Mouse (Mus musculus) embryonic facial prominence, embryonic 10.5 days (tissue): Measurements from ENCODE around the gene Krtap29-1. TPM values are rescaled to one million over a fixed set of nuclear protein-coding genes. Genes with fewer than 3 reads are reported as not detected.
A peak's percentile ranks its signal among the peaks of the same experiment; 100 is the strongest.

Source experiments
- DNase-seq: peaks from one replicate; pipeline ENCODE4 v3.0.0-alpha.2; 2017; ENCODE audit warnings: low spot score
- H3K27ac ChIP-seq: fragments of 300-500 bp; sonication (generic); replicated peaks from 2 replicates; pipeline ENCODE4 v1.5.1; 2016; ENCODE audit warnings: mild to moderate bottlenecking
- H3K27me3 ChIP-seq: fragments of 300-500 bp; sonication (generic); replicated peaks from 2 replicates; pipeline ENCODE4 v1.6.1; 2016; ENCODE audit warnings: low read depth, mild to moderate bottlenecking; ENCODE audit not compliant: poor library complexity, severe bottlenecking
- H3K36me3 ChIP-seq: fragments of 300-500 bp; sonication (generic); replicated peaks from 2 replicates; pipeline ENCODE4 v1.6.1; 2016; ENCODE audit warnings: mild to moderate bottlenecking, moderate library complexity
- H3K4me1 ChIP-seq: fragments of 300-500 bp; sonication (generic); 2 replicates; pipeline ENCODE4 v1.6.1; 2016
- H3K4me3 ChIP-seq: fragments of 300-500 bp; sonication (generic); 2 replicates; pipeline ENCODE4 v1.5.1; 2016; ENCODE audit warnings: mild to moderate bottlenecking, moderate library complexity
- H3K9me3 ChIP-seq: fragments of 300-500 bp; sonication (generic); 2 replicates; pipeline ENCODE4 v1.6.1; 2016; ENCODE audit warnings: mild to moderate bottlenecking
- WGBS: fragments of 180-500 bp; shearing (Covaris S2); methylation state at CpG from one replicate; pipeline ENCODE4 v1.1.7; 2016; 5-methylcytosine and 5-hydroxymethylcytosine counted together
- polyA plus RNA-seq: library from polyadenylated mRNA; unstranded; fragments of >200 nt; fragmentation: Nextera tagmentation; extraction: Ambion mirVana; gene quantifications from 2 replicates; pipeline ENCODE4 v1.2.1, GENCODE M21; 2016

The Krtap29-1 gene
- not detected in 2 replicates for polyA plus RNA-seq

DNA sequence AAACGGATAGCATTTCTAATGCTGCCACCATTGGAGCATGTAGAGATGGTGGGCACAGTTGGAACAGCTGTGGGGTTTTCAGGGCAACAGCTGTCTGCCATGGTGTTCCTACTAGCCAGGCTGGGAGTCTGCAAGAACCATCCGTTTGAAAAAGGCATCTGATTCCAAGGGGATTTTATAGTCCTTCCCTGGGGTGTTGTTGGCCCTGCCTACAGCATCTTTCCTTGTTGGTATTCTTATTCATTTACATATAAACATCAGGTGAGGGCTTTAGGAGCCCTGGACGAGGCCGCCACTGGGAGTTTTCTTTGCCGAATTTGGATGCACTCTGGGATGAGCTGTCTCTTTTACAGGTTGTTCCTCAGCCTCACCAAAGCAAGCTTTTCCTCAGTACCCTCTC, at the start of gene Krtap29-1:
Gene Krtap29-1, minus strand, starts transcription at position 101 of the 400 bp plus-strand sequence.
- no peaks in the 10 kb centered on the region for H3K36me3 ChIP-seq
- no peaks in the 10 kb centered on the region for H3K4me1 ChIP-seq
- H3K27ac ChIP-seq = no peak within 1 kb of the TSS
- no peaks in the 10 kb centered on the region for H3K9me3 ChIP-seq
- H3K4me3 ChIP-seq = no peak within 1 kb of the TSS
- 81% methylated on average over 5 of the region's 5 CpGs for WGBS
- DNase-seq = no peak
- H3K27me3 ChIP-seq = no peaks in the 10 kb centered on the region

DNA sequence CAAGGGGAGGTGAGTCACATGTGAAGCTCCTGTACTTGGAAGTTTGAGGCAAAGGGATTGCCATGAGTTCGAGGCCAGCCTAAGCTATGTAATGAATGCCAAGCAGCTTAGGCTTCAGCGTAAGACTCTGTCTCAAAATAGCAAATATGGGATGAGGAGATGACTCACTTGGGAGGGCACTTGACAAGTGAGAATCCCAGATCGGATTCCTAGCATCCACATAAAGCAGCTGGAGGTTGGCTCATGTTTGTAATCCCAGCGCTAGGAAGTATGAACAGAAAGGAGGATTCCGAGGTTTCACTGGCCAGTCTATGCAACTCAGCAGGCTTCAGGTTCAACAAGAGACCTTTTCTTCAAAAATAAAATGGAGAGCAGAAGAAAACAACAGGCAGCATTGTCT, 42.6 kb upstream of the Krtap29-1 start:
- DNase-seq = no peak
- no peak overlapping the region for H3K27ac ChIP-seq
- no peaks in the 10 kb centered on the region for H3K4me1 ChIP-seq
- no peaks in the 10 kb centered on the region for H3K9me3 ChIP-seq
- H3K36me3 ChIP-seq = no peaks in the 10 kb centered on the region
- H3K4me3 ChIP-seq = no peak overlapping the region
- no peaks in the 10 kb centered on the region for H3K27me3 ChIP-seq
- WGBS = 83% methylated on average over 5 of the region's 5 CpGs

DNA sequence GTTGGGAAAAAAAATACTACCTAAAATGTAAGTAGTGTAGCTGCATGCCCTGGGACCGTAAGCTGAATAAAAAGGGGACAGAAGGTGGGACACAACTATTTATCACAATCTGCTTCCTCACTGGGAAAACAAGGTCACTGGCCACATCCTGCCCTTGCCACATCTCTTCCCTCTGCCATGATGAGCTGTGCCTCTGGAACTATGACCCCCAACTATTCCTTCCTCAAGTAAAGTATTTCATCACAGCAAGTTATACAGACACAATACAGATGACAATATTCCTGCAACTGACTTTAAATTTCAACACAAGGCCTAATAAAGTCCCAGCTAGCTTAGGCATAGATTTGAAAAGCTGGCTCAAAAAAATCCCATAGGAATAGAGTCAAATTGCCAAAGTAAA, 40.6 kb upstream of the Krtap29-1 start:
- Histone ChIP-seq H3K4me3 (no peak overlapping the region), H3K9me3 (no peaks in the 10 kb centered on the region), H3K4me1 (no peaks in the 10 kb centered on the region), H3K27me3 (no peaks in the 10 kb centered on the region), H3K27ac (no peak overlapping the region), H3K36me3 (no peaks in the 10 kb centered on the region)
- no peak for DNase-seq
- WGBS = 95% methylated on average over 1 of the region's 1 CpGs

DNA sequence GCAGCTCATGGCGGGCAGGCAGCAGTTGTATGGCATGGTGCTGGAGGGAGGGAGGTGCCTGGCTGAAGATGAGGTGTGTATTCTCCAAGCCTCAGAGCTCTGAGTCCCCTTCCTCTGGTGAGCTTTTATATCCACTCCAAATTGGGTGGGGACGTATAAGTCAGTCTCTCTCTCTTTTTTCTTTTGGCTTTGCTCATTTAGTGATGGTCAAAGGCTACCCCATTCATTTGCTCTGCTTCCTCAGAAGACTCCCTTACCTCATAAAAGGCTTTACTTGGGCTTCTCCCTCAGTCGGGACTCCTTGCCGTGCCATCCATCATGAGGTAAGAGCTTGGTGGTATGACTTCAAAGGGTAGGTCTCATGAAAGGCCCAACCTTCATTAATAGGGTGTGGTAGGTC, 37.3 kb upstream of the Krtap29-1 start, which contains the start of gene Krt33a:
Gene Krt33a, minus strand, starts transcription at position 101 of the 400 bp plus-strand sequence.
- no peaks in the 10 kb centered on the region for H3K27me3 ChIP-seq
- no peaks in the 10 kb centered on the region for H3K36me3 ChIP-seq
- WGBS = 89% methylated on average over 4 of the region's 4 CpGs
- H3K9me3 ChIP-seq = no peaks in the 10 kb centered on the region
- no peak for DNase-seq
- no peak within 1 kb of the TSS for H3K4me3 ChIP-seq
- no peaks in the 10 kb centered on the region for H3K4me1 ChIP-seq
- no peak within 1 kb of the TSS for H3K27ac ChIP-seq

DNA sequence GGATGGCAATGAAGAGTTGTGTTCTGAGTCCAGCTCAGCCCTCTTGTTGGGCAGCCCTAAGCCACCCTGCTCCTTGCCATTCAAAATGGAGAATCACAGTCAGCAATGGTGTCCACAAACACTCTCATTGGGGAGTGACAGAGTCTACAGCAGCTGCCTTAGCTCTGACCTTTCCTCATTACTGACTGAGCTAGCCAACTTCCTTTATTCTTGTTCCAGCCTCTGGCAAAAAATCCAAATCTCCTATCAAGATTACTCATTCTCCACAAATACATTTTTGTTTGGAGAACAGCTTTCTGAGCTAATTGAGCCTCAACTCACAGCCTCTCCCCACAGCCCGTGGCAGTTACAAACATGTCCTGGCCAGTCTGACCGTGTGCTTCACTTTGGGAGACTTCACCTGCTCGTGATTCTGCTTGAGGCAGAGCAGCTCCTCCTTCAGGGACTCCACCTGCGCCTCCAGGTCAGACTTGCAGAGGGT, 34.9 kb upstream of the Krtap29-1 start:
- no peak for DNase-seq

DNA sequence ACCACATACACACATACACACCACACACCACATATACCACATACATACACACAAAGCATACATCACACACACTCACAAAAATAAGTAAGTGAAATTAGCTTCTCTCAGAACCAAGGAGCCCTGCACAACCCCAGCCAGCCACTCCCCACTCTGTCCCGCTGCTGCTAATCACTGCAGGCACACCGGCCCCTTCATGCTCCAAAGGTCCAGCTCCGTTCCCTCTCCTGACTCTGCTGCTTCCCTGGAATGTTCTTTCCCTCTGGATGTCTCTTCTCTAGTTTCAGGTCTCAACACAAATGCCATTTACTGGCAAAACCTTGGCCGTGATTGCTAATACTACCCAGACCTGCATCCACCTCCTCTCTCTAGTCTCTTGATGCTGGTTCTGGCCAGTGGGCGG, 31.8 kb upstream of the Krtap29-1 start:
- no peak for DNase-seq
- H3K4me3 ChIP-seq = no peak overlapping the region
- H3K27me3 ChIP-seq = no peaks in the 10 kb centered on the region
- no peaks in the 10 kb centered on the region for H3K36me3 ChIP-seq
- 82% methylated on average over 5 of the region's 5 CpGs for WGBS
- no peak overlapping the region for H3K27ac ChIP-seq
- H3K4me1 ChIP-seq = no peaks in the 10 kb centered on the region
- H3K9me3 ChIP-seq = no peaks in the 10 kb centered on the region

More for the DNA sequence above, 34.9 kb upstream of the Krtap29-1 start:
- 73% methylated on average over 4 of the region's 4 CpGs for WGBS
- Histone ChIP-seq H3K36me3 (no peaks in the 10 kb centered on the region), H3K4me3 (no peak overlapping the region), H3K27me3 (no peaks in the 10 kb centered on the region), H3K4me1 (no peaks in the 10 kb centered on the region), H3K27ac (no peak overlapping the region), H3K9me3 (no peaks in the 10 kb centered on the region)

DNA sequence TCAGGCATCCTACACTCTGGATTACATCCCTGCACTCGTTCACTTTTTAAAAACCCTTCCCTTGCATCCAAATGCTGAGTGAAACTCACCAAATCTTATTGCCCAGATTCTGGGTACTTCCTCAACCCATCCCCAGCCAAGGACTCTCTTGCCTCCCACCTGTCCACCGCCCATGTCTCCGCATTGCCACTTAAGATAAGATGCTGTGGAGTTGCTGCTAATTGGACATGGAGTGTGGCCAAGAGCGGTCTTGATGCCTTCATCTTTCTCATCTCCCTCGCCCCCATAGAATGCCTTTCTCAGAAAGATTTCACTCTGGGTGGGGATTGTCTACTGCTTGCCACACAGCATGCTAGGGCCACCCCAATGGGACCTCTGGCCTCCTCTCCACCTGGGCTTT, 29.5 kb upstream of the Krtap29-1 start:
- H3K27ac ChIP-seq = no peak overlapping the region
- no peak overlapping the region for H3K4me3 ChIP-seq
- no peaks in the 10 kb centered on the region for H3K27me3 ChIP-seq
- no peaks in the 10 kb centered on the region for H3K9me3 ChIP-seq
- DNase-seq = no peak
- H3K4me1 ChIP-seq = no peaks in the 10 kb centered on the region
- 89% methylated on average over 5 of the region's 5 CpGs for WGBS
- no peaks in the 10 kb centered on the region for H3K36me3 ChIP-seq

DNA sequence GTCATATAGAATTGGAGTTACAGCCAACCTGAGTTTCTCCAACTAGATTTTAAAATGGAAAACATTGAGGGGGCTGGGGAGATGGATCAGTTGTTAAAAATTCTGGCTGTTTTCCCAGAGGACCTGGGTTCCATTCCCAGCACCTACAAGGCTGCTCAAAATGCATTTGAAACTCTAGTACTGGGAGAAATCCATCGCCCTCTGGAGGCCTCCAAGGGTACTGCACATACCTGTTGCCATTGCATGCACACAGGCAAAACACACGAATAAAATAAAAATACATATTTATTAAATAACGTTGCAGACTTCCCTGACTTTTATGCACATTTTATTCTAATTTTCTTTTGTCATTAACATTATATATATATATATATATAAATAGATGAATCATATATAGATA, 27.8 kb upstream of the Krtap29-1 start:
- no peak for DNase-seq
- H3K4me3 ChIP-seq = no peak overlapping the region
- no peaks in the 10 kb centered on the region for H3K4me1 ChIP-seq
- H3K27me3 ChIP-seq = no peaks in the 10 kb centered on the region
- WGBS = 54% methylated on average over 3 of the region's 3 CpGs
- H3K9me3 ChIP-seq = no peaks in the 10 kb centered on the region
- no peaks in the 10 kb centered on the region for H3K36me3 ChIP-seq
- H3K27ac ChIP-seq = no peak overlapping the region

DNA sequence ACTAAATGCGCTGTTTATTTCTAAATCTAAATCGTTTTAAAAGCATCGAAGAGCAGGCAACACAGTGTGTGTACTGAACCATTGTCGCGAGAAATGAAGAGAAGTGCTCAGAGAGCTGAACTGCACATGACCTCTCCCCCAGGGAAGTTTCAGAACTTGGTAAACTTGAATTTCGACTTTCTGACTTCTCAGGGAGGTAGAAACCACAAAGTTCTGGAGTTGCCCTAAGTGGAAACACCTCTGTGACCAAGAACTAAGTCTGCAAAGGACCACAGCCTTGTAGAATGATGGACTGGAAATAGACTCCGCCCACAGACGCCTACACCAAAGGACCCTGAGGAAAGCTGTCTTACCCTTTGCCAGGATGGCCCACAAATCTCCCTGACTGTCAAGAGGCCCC, 27.1 kb upstream of the Krtap29-1 start:
- 86% methylated on average over 8 of the region's 8 CpGs for WGBS
- Histone ChIP-seq H3K27ac (no peak overlapping the region), H3K36me3 (no peaks in the 10 kb centered on the region), H3K9me3 (no peaks in the 10 kb centered on the region), H3K4me3 (no peak overlapping the region), H3K27me3 (no peaks in the 10 kb centered on the region), H3K4me1 (no peaks in the 10 kb centered on the region)
- no peak for DNase-seq

DNA sequence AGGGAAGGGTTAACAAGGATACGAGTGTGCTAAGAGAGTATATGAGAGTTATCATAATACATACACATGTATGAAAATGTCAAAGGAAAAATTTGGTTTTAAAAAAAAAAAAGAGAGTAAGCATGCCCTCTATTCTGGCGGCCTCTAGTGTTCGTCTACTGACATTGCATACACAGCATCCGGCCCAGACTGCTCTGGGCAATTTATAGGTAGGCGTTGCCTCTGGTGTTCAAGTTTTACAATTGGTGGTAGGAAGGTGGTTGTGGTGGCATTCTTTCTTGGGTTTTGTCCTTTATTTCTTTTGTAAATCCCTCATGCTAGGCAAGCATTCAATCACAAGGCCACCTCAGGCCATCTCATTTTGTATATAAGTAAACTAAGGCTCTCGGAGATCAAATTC, 26.0 kb upstream of the Krtap29-1 start:
- H3K4me1 ChIP-seq = no peaks in the 10 kb centered on the region
- no peak overlapping the region for H3K27ac ChIP-seq
- H3K36me3 ChIP-seq = no peaks in the 10 kb centered on the region
- WGBS = 31% methylated on average over 6 of the region's 6 CpGs
- peak; percentile 43 for DNase-seq
- no peaks in the 10 kb centered on the region for H3K27me3 ChIP-seq
- H3K4me3 ChIP-seq = no peak overlapping the region
- no peaks in the 10 kb centered on the region for H3K9me3 ChIP-seq

DNA sequence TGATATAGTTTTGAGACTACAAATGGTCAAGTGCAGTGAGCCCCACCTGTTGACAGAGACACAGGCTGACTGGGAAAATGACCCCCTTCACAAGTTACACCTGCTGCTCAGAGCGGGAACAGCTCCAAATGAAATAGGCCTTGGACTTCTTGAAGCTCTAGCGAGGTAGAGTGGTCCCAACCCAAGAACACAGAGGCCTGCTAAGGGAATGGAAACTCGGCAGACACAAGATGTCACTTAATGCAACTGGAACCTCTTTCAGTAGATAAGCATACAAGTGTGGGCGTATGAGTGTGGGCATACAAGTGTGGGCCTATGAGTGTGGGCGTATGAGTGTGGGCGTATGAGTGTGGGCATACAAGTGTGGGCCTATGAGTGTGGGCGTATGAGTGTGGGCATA, 20.2 kb upstream of the Krtap29-1 start:
- DNase-seq = no peak
- Histone ChIP-seq H3K9me3 (no peaks in the 10 kb centered on the region), H3K4me3 (no peak overlapping the region), H3K27me3 (peaks cover 8% of the 10 kb centered on the region), H3K36me3 (no peaks in the 10 kb centered on the region), H3K4me1 (no peaks in the 10 kb centered on the region), H3K27ac (no peak overlapping the region)
- WGBS = 94% methylated on average over 7 of the region's 7 CpGs

DNA sequence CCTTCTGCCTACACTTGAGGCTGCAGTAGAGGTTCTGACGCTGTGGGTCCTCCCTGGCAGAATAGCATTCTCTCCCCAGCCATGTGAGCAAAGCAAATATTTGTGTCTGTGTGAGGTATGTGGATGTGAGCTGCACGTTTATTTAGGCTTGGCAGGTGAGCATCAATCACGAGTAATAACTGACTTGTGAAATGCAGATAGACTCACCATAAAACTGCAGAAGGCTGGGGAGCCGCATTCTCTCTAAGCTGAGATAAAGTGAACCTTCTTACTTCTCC, 15.5 kb upstream of the Krtap29-1 start:
- 73% methylated on average over 4 of the region's 4 CpGs for WGBS
- H3K4me3 ChIP-seq = no peak overlapping the region
- no peaks in the 10 kb centered on the region for H3K36me3 ChIP-seq
- H3K9me3 ChIP-seq = no peaks in the 10 kb centered on the region
- no peak for DNase-seq
- H3K27ac ChIP-seq = no peak overlapping the region
- peaks cover 6% of the 10 kb centered on the region for H3K4me1 ChIP-seq
- H3K27me3 ChIP-seq = peaks cover 26% of the 10 kb centered on the region

DNA sequence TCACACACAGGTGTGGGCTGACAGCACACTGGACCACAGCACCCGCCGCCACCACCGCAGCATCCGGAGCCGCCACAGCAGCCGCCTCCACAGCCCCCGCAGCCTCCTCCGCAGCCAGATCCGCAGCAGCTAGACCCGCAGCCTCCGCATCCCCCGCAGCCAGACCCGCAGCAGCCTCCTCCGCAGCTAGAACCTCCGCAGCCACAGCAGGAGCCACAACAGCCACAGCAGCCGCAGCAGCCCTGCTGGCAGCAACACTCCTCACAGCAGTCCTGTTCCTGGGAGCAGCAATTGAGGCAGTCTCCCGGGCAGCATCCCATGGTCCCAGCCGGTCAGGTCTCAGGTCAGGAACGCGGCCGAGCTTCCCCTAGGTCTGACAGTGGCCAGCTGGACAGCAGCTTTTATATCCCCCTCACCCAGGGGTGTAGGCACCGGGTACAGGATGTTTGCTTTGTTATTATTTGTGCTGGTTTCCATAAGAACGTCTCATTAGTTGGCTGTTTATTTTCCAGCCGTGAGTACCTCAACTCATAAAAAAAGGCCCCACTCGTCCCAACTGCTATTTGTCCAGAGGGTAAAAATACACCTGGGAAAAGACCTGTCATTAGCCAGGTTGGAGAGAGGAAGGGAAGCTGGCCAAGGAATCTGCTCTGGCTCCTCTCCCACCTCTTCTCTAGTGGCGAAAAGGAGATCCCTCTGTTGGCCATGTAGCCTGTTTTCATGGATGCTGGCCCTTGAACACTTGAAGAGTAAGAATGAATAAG, 14.9 kb upstream of the Krtap29-1 start, which contains the start of gene Krtap17-1:
Gene Krtap17-1, minus strand, starts transcription at position 375 of the 764 bp plus-strand sequence.
- WGBS = 28% methylated on average over 26 of the region's 26 CpGs
- Histone ChIP-seq H3K4me1 (peaks cover 6% of the 10 kb centered on the region), H3K9me3 (no peaks in the 10 kb centered on the region), H3K27ac (no peak within 1 kb of the TSS), H3K4me3 (peak within 1 kb of the TSS; percentile 34), H3K36me3 (no peaks in the 10 kb centered on the region), H3K27me3 (peaks cover 26% of the 10 kb centered on the region)
- peak; percentile 17 for DNase-seq
